Mouse (Mus musculus) monocyte, adult 5-6 weeks (primary cell): ENCODE measurements around the gene Mfsd14a. TPM values are rescaled to one million over a fixed set of nuclear protein-coding genes. Genes with fewer than 3 reads are reported as not detected.

Experiments
- ATAC-seq: fragments of 153-309, 156-312 bp; replicated peaks from 2 replicates; pipeline ENCODE4 v1.8.0; 2017; ENCODE audit warnings: mild to moderate bottlenecking; ENCODE audit not compliant: low TSS enrichment, insufficient number of reproducible peaks, severe bottlenecking, poor library complexity, low FRiP score
- total RNA-seq: library from RNA; stranded (forward); fragments of 200-1000, 200-491, 200-594 nt; gene quantifications from 3 replicates; pipeline ENCODE4 v1.2.3, GENCODE M21; 2017

Mfsd14a gene
- total RNA-seq, 1 experiment from 2014 or later = 102 TPM

- 0 out of 2 replicates have a peak, but pooled peaks have one; percentile 27 for ATAC-seq
These were observed 41.7 kb downstream of the Mfsd14a start for GRCm38 (mm10) chr3:116620636-116621370.

DNA sequence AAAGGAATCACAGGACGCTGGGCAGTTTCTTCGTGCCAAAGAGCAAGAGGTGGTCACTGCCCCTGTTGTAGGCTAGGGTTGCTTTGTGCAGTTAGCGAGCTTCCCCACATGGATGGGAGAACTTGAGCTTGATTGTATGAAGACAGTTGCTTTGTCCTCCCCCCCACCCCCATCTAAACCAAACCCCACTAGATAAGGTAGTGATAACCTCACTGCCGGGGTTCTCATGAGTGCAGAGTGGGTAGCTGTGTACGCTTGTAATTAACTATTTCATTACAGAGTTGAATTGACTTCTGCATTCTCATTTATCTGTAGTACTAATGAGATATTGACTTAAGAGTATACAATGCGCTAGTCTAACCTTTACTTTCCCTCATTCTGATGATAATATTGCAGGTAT is 43.6 kb downstream of the Mfsd14a start:
- no peak for ATAC-seq

GRCm38 (mm10) chr3:116615318-116616068 is 47.0 kb downstream of the Mfsd14a start:
- ATAC-seq = no peak

- no peak for ATAC-seq
These were observed 48.1 kb downstream of the Mfsd14a start, which contains the start of gene Trmt13 for GRCm38 (mm10) chr3:116614295-116614892. Trmt13 (minus strand) TSS chr3:116614587.

DNA sequence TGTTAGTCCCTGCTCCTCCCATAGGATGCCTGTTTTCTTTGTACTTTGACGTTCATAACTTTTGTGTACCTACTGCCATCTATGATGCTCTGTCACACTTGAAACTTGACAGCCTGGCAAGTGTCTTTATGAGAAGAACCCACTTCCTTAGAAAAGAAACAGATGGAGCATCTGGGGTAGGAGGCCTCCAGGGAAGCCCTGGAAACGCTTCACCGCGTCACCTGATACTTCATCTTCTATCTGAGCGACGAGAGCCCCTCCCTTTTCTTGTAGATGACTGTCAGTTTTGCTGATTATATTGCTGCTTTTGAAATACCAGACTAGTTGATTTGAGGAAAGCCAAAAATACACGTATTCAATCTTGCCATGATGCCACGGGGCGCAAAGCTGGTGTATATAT is 57.9 kb downstream of the Mfsd14a start:
- ATAC-seq = no peak

DNA sequence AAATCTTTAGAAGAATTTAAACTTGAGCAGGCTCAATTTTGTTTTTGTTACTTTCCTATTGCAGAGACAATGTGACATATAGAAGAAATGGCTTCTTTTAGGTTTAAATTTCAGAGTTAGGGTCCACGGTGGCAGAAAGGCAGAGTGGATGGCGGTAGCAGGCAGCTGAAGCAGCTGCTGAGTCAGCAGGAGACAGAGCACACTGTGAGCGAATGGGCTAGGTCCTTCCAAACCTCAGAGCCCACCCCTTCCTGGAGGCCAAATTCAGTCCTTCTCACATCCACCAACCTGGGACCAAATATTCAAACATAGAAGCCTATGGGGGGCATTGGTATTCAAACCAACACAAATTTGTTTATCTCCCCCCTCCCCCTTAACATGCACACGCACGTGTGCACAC is 60.7 kb downstream of the Mfsd14a start:
- ATAC-seq = no peak

GRCm38 (mm10) chr3:116601005-116601404 is 61.5 kb downstream of the Mfsd14a start:
- ATAC-seq = no peak

DNA sequence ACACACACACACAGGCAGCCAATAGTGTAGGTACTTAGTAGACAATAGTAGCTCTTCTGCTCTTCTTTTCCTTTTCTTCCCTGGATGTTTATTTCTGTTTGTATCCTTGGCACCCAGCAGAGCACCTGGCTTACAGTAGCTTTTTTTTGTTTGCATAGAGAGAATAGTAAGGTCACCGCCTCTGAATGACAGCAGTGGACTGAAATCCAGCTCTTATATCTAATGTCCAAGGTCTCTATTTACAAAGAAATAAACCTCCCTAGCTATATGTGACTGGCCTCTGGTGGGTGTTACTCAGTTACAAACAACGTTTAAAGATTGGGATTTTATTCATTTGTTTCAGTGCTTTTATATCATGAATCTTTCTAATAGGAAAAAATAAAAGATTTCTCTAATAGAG is 62.8 kb downstream of the Mfsd14a start:
- ATAC-seq = no peak

DNA sequence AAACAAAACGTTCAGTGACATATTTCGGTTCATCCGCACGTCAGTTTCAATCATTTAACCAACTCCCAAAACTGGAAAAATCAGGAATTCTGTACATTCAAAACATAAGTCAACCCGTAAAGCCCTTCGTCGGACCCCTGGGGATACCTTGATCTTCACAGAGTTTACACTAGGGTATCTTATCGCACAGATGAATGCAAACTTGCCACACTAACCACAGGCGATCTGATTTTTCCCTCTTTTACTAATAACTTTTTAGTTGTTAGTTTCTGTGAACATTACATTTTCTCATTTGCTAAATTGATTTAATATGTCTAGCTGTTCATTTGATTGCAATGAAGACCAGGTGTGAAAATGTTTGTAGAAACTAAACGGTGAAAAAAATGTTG is 66.9 kb downstream of the Mfsd14a start:
- ATAC-seq = no peak

- peak; percentile 98 for ATAC-seq
These were observed 67.5 kb downstream of the Mfsd14a start, which contains the start of gene Sass6 for GRCm38 (mm10) chr3:116594728-116595602. Sass6 (plus strand) TSS chr3:116594982.

DNA sequence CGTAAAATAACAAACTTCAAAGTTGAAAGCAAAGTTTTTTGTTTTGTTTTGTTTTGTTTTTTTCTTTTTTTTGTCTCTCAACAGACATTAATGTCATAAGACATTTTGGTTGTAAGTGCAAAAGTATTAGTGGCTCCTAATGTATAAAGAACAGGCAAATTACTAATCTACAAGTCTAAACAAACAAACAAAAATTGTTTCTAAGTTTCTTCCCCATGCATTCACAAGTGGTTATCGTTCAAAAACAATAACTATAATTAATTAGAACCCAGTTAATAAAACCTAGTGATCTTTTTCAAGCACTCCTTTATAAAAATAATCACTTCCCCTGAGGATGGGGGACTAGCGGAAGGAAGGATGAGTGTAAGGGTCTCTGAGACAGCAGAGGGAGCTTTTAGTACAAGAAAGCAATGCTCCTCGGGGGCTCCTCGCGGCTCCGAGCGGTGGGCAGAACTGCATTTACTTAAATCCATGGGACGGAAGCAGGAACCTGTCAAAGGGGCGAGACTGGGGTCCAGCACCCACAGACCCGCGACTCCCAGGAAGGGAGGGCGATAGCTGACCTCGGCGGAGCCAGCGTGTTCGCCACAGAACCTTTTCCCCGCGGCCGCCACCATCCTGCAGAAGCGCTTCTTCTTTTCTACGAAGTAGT is 68.3 kb downstream of the Mfsd14a start:
- ATAC-seq = no peak

DNA sequence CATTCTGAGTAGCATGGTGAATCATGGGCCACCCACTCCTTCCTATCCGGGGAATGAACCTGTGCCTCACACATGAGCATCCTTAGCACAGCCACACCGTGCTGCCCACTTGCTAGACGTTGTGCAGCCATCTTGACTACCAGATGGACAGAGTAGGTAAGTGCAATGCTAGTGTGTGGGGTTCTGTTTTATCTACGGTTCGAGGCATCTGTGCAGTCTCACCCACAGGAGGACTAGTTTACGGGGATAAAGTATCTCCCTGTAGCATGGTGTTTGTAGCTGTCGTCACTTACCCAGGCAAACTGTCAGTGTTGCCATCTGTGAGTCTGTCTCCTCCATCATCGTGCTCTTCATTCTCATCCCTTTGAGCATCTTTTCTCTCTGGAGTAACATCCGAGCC is 80.3 kb downstream of the Mfsd14a start:
- no peak for ATAC-seq

Other genes with a start within 250 kb of the Mfsd14a start
- gene Cdc14a, start 238.6 kb downstream of the Mfsd14a start, total RNA-seq = 27.2 to 31.3 TPM (median 28.2 TPM) in 3 replicates
- gene Rtca, start 154.5 kb downstream of the Mfsd14a start, total RNA-seq = 18.9 to 23.4 TPM (median 19.3 TPM) in 3 replicates
- gene Dbt, start 149.6 kb downstream of the Mfsd14a start, total RNA-seq = 6.5 to 16.9 TPM (median 8.7 TPM) in 3 replicates
- 1.6 TPM in 1 of 3 replicates, not detected in the others for gene Lrrc39, start 99.7 kb downstream of the Mfsd14a start, total RNA-seq
- 15.1 to 20.6 TPM (median 19.1 TPM) in 3 replicates for gene Sass6, start 67.7 kb downstream of the Mfsd14a start, total RNA-seq
- gene Trmt13, start 48.1 kb downstream of the Mfsd14a start, total RNA-seq = 56.2 to 58.5 TPM (median 58.1 TPM) in 3 replicates
- gene Gm43191, start 18.6 kb upstream of the Mfsd14a start, total RNA-seq = not detected in 3 replicates
- 59.2 to 79.8 TPM (median 73.4 TPM) in 3 replicates for gene Slc35a3, start 50.2 kb upstream of the Mfsd14a start, total RNA-seq
- 8.1 to 17.3 TPM (median 14.7 TPM) in 3 replicates for gene Agl, start 145.5 kb upstream of the Mfsd14a start, total RNA-seq
- gene Frrs1, start 196.8 kb upstream of the Mfsd14a start, total RNA-seq = 8.2 to 19.8 TPM (median 11.8 TPM) in 3 replicates